Mouse (Mus musculus) liver, adult 2 months (tissue): ENCODE data around the gene Tyw5.

Experiments
- CTCF ChIP-seq: fragments of 200-500 bp; IDR thresholded peaks from 2 replicates; pipeline ENCODE4 v1.5.1; 2011; ENCODE audit warnings: low read depth, low read length, control low read depth
- POLR2A ChIP-seq: fragments of 200-500 bp; IDR thresholded peaks from 2 replicates; pipeline ENCODE4 v1.6.1; 2011; ENCODE audit warnings: low read length, control low read depth; ENCODE audit not compliant: insufficient read depth; ENCODE audit errors: extremely low read depth

DNA sequence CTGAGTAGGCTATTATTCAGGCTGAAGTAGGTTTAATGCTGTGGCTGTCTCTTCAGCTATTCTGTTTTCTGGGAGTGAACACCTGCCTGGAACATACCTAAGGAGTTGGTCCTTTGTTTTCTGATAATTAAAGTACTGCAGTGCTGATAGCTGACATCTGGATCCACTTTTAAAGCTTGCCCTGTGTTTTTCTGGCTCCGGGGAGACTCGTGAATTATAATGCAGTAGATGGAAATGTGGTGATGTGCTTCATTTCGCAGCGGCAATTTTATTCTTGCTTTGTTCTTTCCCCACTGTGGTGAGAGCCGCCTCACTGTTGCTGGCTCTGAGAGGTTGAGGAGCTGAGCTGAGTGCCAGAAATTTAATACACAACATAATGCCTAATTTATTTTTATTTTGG lies 48.4 kb downstream of the Tyw5 start:
- no peak for TF ChIP-seq CTCF
- no peak for TF ChIP-seq POLR2A
